Mouse (Mus musculus): ENCODE data around the gene Cetn3.
A peak's percentile ranks its signal among the peaks of the same experiment; 100 is the strongest.

DNA sequence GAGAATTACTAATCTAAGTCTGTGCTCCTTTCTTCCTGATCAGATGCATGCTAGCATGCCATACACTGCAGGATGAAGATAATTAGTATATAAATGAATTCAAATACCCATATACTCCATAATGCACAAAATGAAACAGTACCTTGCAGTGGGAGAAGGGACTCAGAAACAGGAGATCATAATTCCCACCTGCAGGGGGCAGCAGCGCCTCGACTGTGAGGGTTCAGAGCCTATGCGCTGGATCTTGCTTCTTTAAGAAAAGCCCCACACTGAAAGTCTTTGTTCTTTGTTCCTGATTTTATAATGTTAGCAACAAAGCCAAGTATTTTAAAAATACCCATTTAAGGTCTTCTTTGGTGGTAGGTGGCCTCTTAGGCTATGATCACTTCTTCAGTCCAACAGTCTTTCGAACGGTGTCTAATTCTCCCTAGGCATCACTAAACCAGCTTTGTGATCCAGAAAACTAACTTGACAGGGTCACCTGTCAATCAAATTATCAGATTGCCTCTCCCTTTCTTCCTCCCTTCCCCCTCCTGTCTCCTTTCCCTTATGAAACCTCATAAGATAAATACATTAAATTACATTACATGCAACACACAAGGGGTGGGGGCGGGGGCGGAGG, 15.7 kb upstream of the Cetn3 start:
- TF ChIP-seq CTCF (conservative IDR thresholded peaks at IDR 0.05; ENCODE audit: low read length), result peak; percentile 53
- TF ChIP-seq POU5F1 (IDR thresholded peaks at IDR 0.05; ENCODE audit: borderline replicate concordance, low read length), result no peak

Measured in E14TG2a.4 (cell line).